ENCODE assay signal across 13 mouse cellular contexts in the genomic region with DNA sequence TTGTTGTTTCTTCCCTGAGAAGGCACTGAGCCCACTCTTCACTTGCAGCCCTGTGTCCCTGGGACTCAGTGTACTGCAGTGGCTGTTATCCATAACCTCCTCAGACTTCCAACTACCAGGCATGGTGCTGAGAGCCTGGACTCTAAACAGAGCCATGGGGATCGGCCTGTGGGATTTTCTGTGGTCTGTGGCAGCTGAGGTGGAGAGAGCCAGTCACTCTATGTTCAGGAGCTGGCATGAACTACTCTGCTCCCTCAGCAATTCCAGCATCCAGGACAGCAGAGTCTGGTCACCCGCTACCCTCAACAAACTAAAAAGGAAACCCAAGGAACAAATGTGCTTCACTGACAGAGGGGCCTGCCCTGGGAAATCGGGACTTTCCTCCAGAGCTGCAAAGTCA. TPM values are rescaled to one million over a fixed set of nuclear protein-coding genes. Genes with fewer than 3 reads are reported as not detected.
A peak's percentile ranks its signal among the peaks of the same experiment; 100 is the strongest.
DNase-seq lines count a peak whose midpoint lies in the region; ATAC-seq lines count a peak whose summit lies in the region.
"Had no signal": no experiment of that assay in that cellular context is flagged by ENCODE, and none has a peak within 500 bp of the region (broad histone marks: within the 10 kb centered on the region; RNA-seq: fewer than 3 reads in every experiment).

No protein-coding gene starts in this region.

- H3K4me1 ChIP-seq in forebrain, embryonic 12.5 days, result peaks cover 33% of the 10 kb centered on the region
- peaks cover 15% of the 10 kb centered on the region for H3K4me1 ChIP-seq in forebrain, embryonic 11.5 days (replicated peaks; ENCODE audit: control insufficient read depth, insufficient read depth, low read length)
- H3K4me1 ChIP-seq in hindbrain, embryonic 12.5 days, result peaks cover 26% of the 10 kb centered on the region
- peaks cover 22% of the 10 kb centered on the region for H3K4me1 ChIP-seq in hindbrain, embryonic 14.5 days (replicated peaks; ENCODE audit: control insufficient read depth, insufficient read depth, low read length)
- peaks cover 18% of the 10 kb centered on the region for H3K4me1 ChIP-seq in hindbrain, embryonic 16.5 days (ENCODE audit: control insufficient read depth, insufficient read depth, low read depth, low read length)

- no peaks in the 10 kb centered on the region for H3K27me3 ChIP-seq in forebrain, embryonic 12.5 days
- H3K27me3 ChIP-seq in forebrain, embryonic 11.5 days (ENCODE audit: control insufficient read depth, insufficient read depth, low read length), result no peaks in the 10 kb centered on the region
- no peaks in the 10 kb centered on the region for H3K27me3 ChIP-seq in hindbrain, embryonic 12.5 days
- H3K27me3 ChIP-seq in hindbrain, embryonic 14.5 days (ENCODE audit: control insufficient read depth, insufficient read depth, low read length), result no peaks in the 10 kb centered on the region
- no peaks in the 10 kb centered on the region for H3K27me3 ChIP-seq in hindbrain, embryonic 16.5 days (replicated peaks; ENCODE audit: control insufficient read depth, insufficient read depth, low read length)
- H3K27me3 ChIP-seq: midbrain, embryonic 13.5 days had no signal

- no peak overlapping the region for H3K4me2 ChIP-seq in forebrain, embryonic 12.5 days
- H3K4me2 ChIP-seq in forebrain, embryonic 11.5 days (ENCODE audit: low read depth, low read length, severe bottlenecking), result no peak overlapping the region
- no peak overlapping the region for H3K4me2 ChIP-seq in hindbrain, embryonic 12.5 days (replicated peaks)
- no peak overlapping the region for H3K4me2 ChIP-seq in hindbrain, embryonic 14.5 days (replicated peaks)
- H3K4me2 ChIP-seq in hindbrain, embryonic 16.5 days (ENCODE audit: low read length), result no peak overlapping the region
- H3K4me2 ChIP-seq: midbrain, embryonic 13.5 days had no signal

- WGBS in forebrain, embryonic 12.5 days, result 89% methylated on average over 3 of the region's 3 CpGs
- WGBS in forebrain, embryonic 11.5 days, result 83% methylated on average over 3 of the region's 3 CpGs
- 85% methylated on average over 3 of the region's 3 CpGs for WGBS in hindbrain, embryonic 12.5 days
- 83% methylated on average over 3 of the region's 3 CpGs for WGBS in hindbrain, embryonic 14.5 days
- 83% methylated on average over 3 of the region's 3 CpGs for WGBS in hindbrain, embryonic 16.5 days

- no peak overlapping the region for H3K9ac ChIP-seq in forebrain, embryonic 12.5 days
- no peak overlapping the region for H3K9ac ChIP-seq in forebrain, embryonic 11.5 days (ENCODE audit: low read length)
- no peak overlapping the region for H3K9ac ChIP-seq in hindbrain, embryonic 12.5 days
- no peak overlapping the region for H3K9ac ChIP-seq in hindbrain, embryonic 14.5 days
- no peak overlapping the region for H3K9ac ChIP-seq in hindbrain, embryonic 16.5 days (ENCODE audit: low read depth, low read length)
- H3K9ac ChIP-seq: midbrain, embryonic 13.5 days had no signal

- ATAC-seq in forebrain, embryonic 12.5 days (ENCODE audit: low FRiP score), result no peak
- ATAC-seq in forebrain, embryonic 11.5 days (replicated peaks; ENCODE audit: low FRiP score), result no peak
- no peak for ATAC-seq in hindbrain, embryonic 12.5 days (ENCODE audit: low FRiP score)
- ATAC-seq in hindbrain, embryonic 14.5 days (ENCODE audit: low FRiP score), result no peak
- no peak for ATAC-seq in hindbrain, embryonic 16.5 days

- no peak for DNase-seq in forebrain, embryonic 11.5 days (ENCODE audit: low spot score)
- DNase-seq in hindbrain, embryonic 14.5 days (ENCODE audit: low spot score), result no peak
- DNase-seq in 3134 (ENCODE audit: extremely low read depth, insufficient read length, low spot score), result peak; percentile 75
- DNase-seq in retina, postnatal 1 day, result no peak
- no peak for DNase-seq in T-cell, adult 2 months (ENCODE audit: low spot score)
- DNase-seq: gastrocnemius, postnatal 36 days; kidney, postnatal 14 days; lung, adult 2 months; thymus, postnatal 36 days had no signal

- 0 out of 2 replicates have a peak overlapping the region, but pooled peaks have one; percentile 38 for H3K27ac ChIP-seq in forebrain, embryonic 12.5 days
- H3K27ac ChIP-seq in forebrain, embryonic 11.5 days (ENCODE audit: low read depth, low read length), result no peak overlapping the region
- H3K27ac ChIP-seq in hindbrain, embryonic 12.5 days, result 0 out of 2 replicates have a peak overlapping the region, but pooled peaks have one; percentile 74
- H3K27ac ChIP-seq in hindbrain, embryonic 14.5 days, result no peak overlapping the region
- peak overlapping the region; percentile 23; the same call in 1 of the 2 replicates for H3K27ac ChIP-seq in hindbrain, embryonic 16.5 days (ENCODE audit: low read depth, low read length)
- H3K27ac ChIP-seq: midbrain, embryonic 13.5 days had no signal

- H3K4me3 ChIP-seq in forebrain, embryonic 12.5 days (replicated peaks), result no peak overlapping the region
- H3K4me3 ChIP-seq in forebrain, embryonic 11.5 days (ENCODE audit: low read depth, low read length), result no peak overlapping the region
- H3K4me3 ChIP-seq in hindbrain, embryonic 12.5 days, result no peak overlapping the region
- H3K4me3 ChIP-seq in hindbrain, embryonic 14.5 days (replicated peaks; ENCODE audit: low read length), result no peak overlapping the region
- H3K4me3 ChIP-seq in hindbrain, embryonic 16.5 days (ENCODE audit: low read length), result no peak overlapping the region
- H3K4me3 ChIP-seq: midbrain, embryonic 13.5 days had no signal

- H3K36me3 ChIP-seq in forebrain, embryonic 12.5 days (replicated peaks), result 0 out of 2 replicates have a peak, but pooled peaks cover 4% of the 10 kb centered on the region
- no peaks in the 10 kb centered on the region for H3K36me3 ChIP-seq in forebrain, embryonic 11.5 days (ENCODE audit: control insufficient read depth, insufficient read depth, low read length)
- H3K36me3 ChIP-seq in hindbrain, embryonic 12.5 days, result no peaks in the 10 kb centered on the region
- H3K36me3 ChIP-seq in hindbrain, embryonic 14.5 days (replicated peaks; ENCODE audit: control insufficient read depth, insufficient read depth), result no peaks in the 10 kb centered on the region
- H3K36me3 ChIP-seq in hindbrain, embryonic 16.5 days (ENCODE audit: control insufficient read depth, insufficient read depth, low read length), result no peaks in the 10 kb centered on the region

- H3K9me3 ChIP-seq in forebrain, embryonic 12.5 days, result no peaks in the 10 kb centered on the region
- H3K9me3 ChIP-seq in forebrain, embryonic 11.5 days (ENCODE audit: control insufficient read depth, low read length), result no peaks in the 10 kb centered on the region
- H3K9me3 ChIP-seq in hindbrain, embryonic 12.5 days (replicated peaks), result no peaks in the 10 kb centered on the region
- no peaks in the 10 kb centered on the region for H3K9me3 ChIP-seq in hindbrain, embryonic 14.5 days (ENCODE audit: control insufficient read depth, low read length)
- H3K9me3 ChIP-seq in hindbrain, embryonic 16.5 days (ENCODE audit: control insufficient read depth, low read length), result no peaks in the 10 kb centered on the region
- H3K9me3 ChIP-seq: midbrain, embryonic 13.5 days had no signal

RNA-seq across cellular contexts. Expression of a gene that starts 20.8 kb away (rescaled TPM):
- 6.1 and 8.3 TPM in 2 replicates for polyA plus RNA-seq in forebrain, embryonic 12.5 days (2016; fragmentation: Nextera tagmentation; extraction: Ambion mirVana)
- polyA plus RNA-seq in forebrain, embryonic 11.5 days (2014; fragmentation: Nextera tagmentation; extraction: Ambion mirVana), result 6.0 and 8.1 TPM in 2 replicates
- 8.8 and 9.2 TPM in 2 replicates for polyA plus RNA-seq in hindbrain, embryonic 12.5 days (2016; fragmentation: Nextera tagmentation; extraction: Ambion mirVana)
- 7.8 and 7.9 TPM in 2 replicates for polyA plus RNA-seq in hindbrain, embryonic 14.5 days (2014; fragmentation: Nextera tagmentation; extraction: Ambion mirVana)
- polyA plus RNA-seq in hindbrain, embryonic 16.5 days (2015; fragmentation: Nextera tagmentation; extraction: Ambion mirVana), result 8.0 and 9.8 TPM in 2 replicates

RNA-seq across cellular contexts. Expression of a gene that starts 43.1 kb away (rescaled TPM):
- polyA plus RNA-seq in forebrain, embryonic 12.5 days (2016; fragmentation: Nextera tagmentation; extraction: Ambion mirVana), result 124 and 130 TPM in 2 replicates
- 122 and 127 TPM in 2 replicates for polyA plus RNA-seq in forebrain, embryonic 11.5 days (2014; fragmentation: Nextera tagmentation; extraction: Ambion mirVana)
- 133 TPM in 2 replicates for polyA plus RNA-seq in hindbrain, embryonic 12.5 days (2016; fragmentation: Nextera tagmentation; extraction: Ambion mirVana)
- 131 and 141 TPM in 2 replicates for polyA plus RNA-seq in hindbrain, embryonic 14.5 days (2014; fragmentation: Nextera tagmentation; extraction: Ambion mirVana)
- 116 and 117 TPM in 2 replicates for polyA plus RNA-seq in hindbrain, embryonic 16.5 days (2015; fragmentation: Nextera tagmentation; extraction: Ambion mirVana)

Comparison
In these comparisons a context has a peak if more than half of its experiments do, and no peak if none do; other contexts are left out.
1. H3K27ac ChIP-seq: peak in forebrain, embryonic 12.5 days (single experiment), hindbrain, embryonic 12.5 days (single experiment) and hindbrain, embryonic 16.5 days (single experiment); none in forebrain, embryonic 11.5 days (single experiment) and hindbrain, embryonic 14.5 days (single experiment).